26 mouse cellular contexts compared by ENCODE assay signal in the genomic region with DNA sequence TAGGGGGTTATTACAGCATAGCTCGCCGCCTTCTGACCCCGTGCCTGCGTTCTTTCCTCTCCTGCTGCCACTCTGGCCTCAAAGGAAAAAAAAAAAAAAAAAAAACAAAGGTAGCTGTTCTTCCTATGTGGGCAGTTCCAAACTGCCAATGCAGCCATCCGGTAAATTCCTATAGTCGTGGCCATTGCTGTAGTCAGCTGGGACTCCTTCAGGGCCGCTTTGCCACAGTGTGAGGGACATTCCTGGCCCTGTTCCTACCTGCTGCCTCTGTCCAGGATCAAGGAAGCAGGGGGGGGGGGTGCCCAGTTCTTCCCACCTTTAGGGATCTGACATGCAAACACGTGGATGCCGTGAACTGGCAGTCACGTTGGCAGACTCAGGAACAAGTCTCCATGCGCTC. TPM values are rescaled to one million over a fixed set of nuclear protein-coding genes. Genes with fewer than 3 reads are reported as not detected.
DNase-seq lines count a peak whose midpoint lies in the region; ATAC-seq and TF ChIP-seq lines count a peak whose summit lies in the region.
"Had no signal": no experiment of that assay in that cellular context is flagged by ENCODE, and none has a peak within 500 bp of the region (broad histone marks: within the 10 kb centered on the region; RNA-seq: fewer than 3 reads in every experiment).

No protein-coding gene starts in this region.

- no peak overlapping the region for H3K9ac ChIP-seq in kidney, embryonic 14.5 days (ENCODE audit: low read depth, low read length)
- no peak overlapping the region for H3K9ac ChIP-seq in kidney, postnatal 0 days (ENCODE audit: low read depth, low read length)
- H3K9ac ChIP-seq: embryonic facial prominence, embryonic 12.5 days; embryonic facial prominence, embryonic 15.5 days; forebrain, postnatal 0 days; heart, embryonic 12.5 days; heart, embryonic 15.5 days; hindbrain, embryonic 14.5 days had no signal

- no peak overlapping the region for H3K4me3 ChIP-seq in kidney, embryonic 14.5 days (ENCODE audit: low read length)
- no peak overlapping the region for H3K4me3 ChIP-seq in kidney, postnatal 0 days (replicated peaks; ENCODE audit: low read depth, low read length)
- H3K4me3 ChIP-seq: embryonic facial prominence, embryonic 12.5 days; embryonic facial prominence, embryonic 15.5 days; heart, embryonic 12.5 days; heart, embryonic 15.5 days had no signal

- no peak overlapping the region; the same call in 1 of the 2 replicates for H3K27ac ChIP-seq in kidney, embryonic 14.5 days (ENCODE audit: low read depth, low read length)
- H3K27ac ChIP-seq in kidney, postnatal 0 days = 0 out of 2 replicates have a peak overlapping the region, but pooled peaks have one; percentile 47
- H3K27ac ChIP-seq: embryonic facial prominence, embryonic 12.5 days; embryonic facial prominence, embryonic 15.5 days; heart, embryonic 15.5 days; hindbrain, embryonic 14.5 days had no signal

- TF ChIP-seq CTCF in kidney, postnatal 0 days (IDR thresholded peaks at IDR 0.05; ENCODE audit: low read depth) = no peak

- no peak for DNase-seq in kidney, postnatal 25 days
- DNase-seq in kidney, postnatal 0 days (ENCODE audit: low spot score) = peak; percentile 36
- no peak for DNase-seq in kidney, adult 9 months
- peak; percentile 40 for DNase-seq in retina, postnatal 1 day
- DNase-seq in retina, embryonic 14.5 days (ENCODE audit: low spot score) = no peak
- DNase-seq in right cerebral cortex, adult 18-20 months = no peak
- DNase-seq: adrenal gland, adult 2 months; adrenal gland, postnatal 14 days; B cell, adult 2 months; cerebellum, adult 11 months; cerebellum, adult 2 months; cerebellum, adult 9-11 months; cerebellum, postnatal 25 days; forebrain, postnatal 0 days; gastrocnemius, postnatal 25 days; heart, adult 18-20 months; heart, postnatal 10 days; heart, postnatal 36 days had no signal

- no peaks in the 10 kb centered on the region for H3K27me3 ChIP-seq in kidney, embryonic 14.5 days (ENCODE audit: control insufficient read depth, insufficient read depth, low read length)
- no peaks in the 10 kb centered on the region for H3K27me3 ChIP-seq in kidney, postnatal 0 days (ENCODE audit: insufficient read depth, low read length)
- H3K27me3 ChIP-seq: embryonic facial prominence, embryonic 12.5 days; embryonic facial prominence, embryonic 15.5 days; heart, embryonic 12.5 days; heart, embryonic 15.5 days had no signal

- no peaks in the 10 kb centered on the region for H3K36me3 ChIP-seq in kidney, embryonic 14.5 days (ENCODE audit: control insufficient read depth, insufficient read depth, low read length)
- no peaks in the 10 kb centered on the region for H3K36me3 ChIP-seq in kidney, postnatal 0 days (ENCODE audit: insufficient read depth, low read length)
- H3K36me3 ChIP-seq: embryonic facial prominence, embryonic 12.5 days; embryonic facial prominence, embryonic 15.5 days; G1E; heart, embryonic 12.5 days; heart, embryonic 15.5 days had no signal

- no peak overlapping the region for H3K4me2 ChIP-seq in kidney, embryonic 14.5 days (replicated peaks; ENCODE audit: low read depth, low read length)
- no peak overlapping the region for H3K4me2 ChIP-seq in kidney, postnatal 0 days (ENCODE audit: low read length)
- H3K4me2 ChIP-seq: embryonic facial prominence, embryonic 12.5 days; embryonic facial prominence, embryonic 15.5 days; heart, embryonic 12.5 days; heart, embryonic 15.5 days; hindbrain, embryonic 14.5 days had no signal

- ATAC-seq in kidney, embryonic 14.5 days (ENCODE audit: low FRiP score, low TSS enrichment) = peak; percentile 54; the same call in 1 of the 2 replicates
- peak; percentile 75 for ATAC-seq in kidney, postnatal 0 days (replicated peaks; ENCODE audit: low FRiP score, low read depth)
- ATAC-seq: forebrain, embryonic 14.5 days; forebrain, postnatal 0 days had no signal

- H3K9me3 ChIP-seq in kidney, embryonic 14.5 days (ENCODE audit: control insufficient read depth, low read length) = no peaks in the 10 kb centered on the region
- no peaks in the 10 kb centered on the region for H3K9me3 ChIP-seq in kidney, postnatal 0 days (replicated peaks; ENCODE audit: low read length)
- H3K9me3 ChIP-seq: embryonic facial prominence, embryonic 12.5 days; embryonic facial prominence, embryonic 15.5 days; G1E; heart, embryonic 15.5 days had no signal

- H3K4me1 ChIP-seq in kidney, embryonic 14.5 days (ENCODE audit: control insufficient read depth, insufficient read depth, low read length) = 0 out of 2 replicates have a peak, but pooled peaks cover 3% of the 10 kb centered on the region
- 0 out of 2 replicates have a peak, but pooled peaks cover 8% of the 10 kb centered on the region for H3K4me1 ChIP-seq in kidney, postnatal 0 days (replicated peaks; ENCODE audit: insufficient read depth, low read length)
- H3K4me1 ChIP-seq: embryonic facial prominence, embryonic 15.5 days; heart, embryonic 15.5 days had no signal

- WGBS in kidney, embryonic 14.5 days = 43% methylated on average over 11 of the region's 11 CpGs
- WGBS in kidney, postnatal 0 days = 40% methylated on average over 11 of the region's 11 CpGs

RNA-seq across cellular contexts. Expression of gene Shank2, which starts 29.1 kb away (rescaled TPM):
- polyA plus RNA-seq in kidney, embryonic 14.5 days (2014; fragmentation: Nextera tagmentation; extraction: Ambion mirVana) = 2.6 and 3.3 TPM in 2 replicates
- polyA plus RNA-seq in kidney, postnatal 0 days (2015; fragmentation: Nextera tagmentation; extraction: Ambion mirVana) = 2.6 and 3.0 TPM in 2 replicates
- polyA plus RNA-seq: G1E had no signal

Comparison
In these comparisons a context has a peak if more than half of its experiments do, and no peak if none do; other contexts are left out.
1. DNase-seq: peak in kidney, postnatal 0 days (single experiment) and retina, postnatal 1 day (single experiment); none in kidney, postnatal 25 days (0 of 2), kidney, adult 9 months (single experiment), retina, embryonic 14.5 days (single experiment) and right cerebral cortex, adult 18-20 months (single experiment).